Mouse (Mus musculus): ENCODE data around the gene Tmem106b. TPM values are rescaled to one million over a fixed set of nuclear protein-coding genes. Genes with fewer than 3 reads are reported as not detected.

Tmem106b gene
- polyA plus RNA-seq, 1 experiment from 2014 or later, result 31.9 TPM

- 85% methylated on average over 2 of the region's 2 CpGs for WGBS
- H3K4me1 ChIP-seq (replicated peaks; ENCODE audit: control insufficient read depth, insufficient read depth, low read length), result no peaks in the 10 kb centered on the region
- no peak for TF ChIP-seq CTCF (IDR thresholded peaks at IDR 0.05; ENCODE audit: low read depth)
- H3K27me3 ChIP-seq (replicated peaks; ENCODE audit: control insufficient read depth, insufficient read depth, low read length), result no peaks in the 10 kb centered on the region
- no peak for ATAC-seq
- no peaks in the 10 kb centered on the region for H3K9me3 ChIP-seq (ENCODE audit: control insufficient read depth)
- no peak overlapping the region for H3K4me3 ChIP-seq (ENCODE audit: low read depth, low read length)
- peaks cover 35% of the 10 kb centered on the region for H3K36me3 ChIP-seq (ENCODE audit: control insufficient read depth, insufficient read depth)
- H3K9ac ChIP-seq (ENCODE audit: low read depth, low read length), result no peak overlapping the region
- H3K4me2 ChIP-seq (replicated peaks; ENCODE audit: low read depth), result no peak overlapping the region
- no peak overlapping the region for H3K27ac ChIP-seq (ENCODE audit: low read depth, low read length)
These were observed 4.3 kb downstream of the Tmem106b start for GRCm38 (mm10) chr6:13073876-13074275.

- Histone ChIP-seq H3K36me3 (ENCODE audit: control insufficient read depth, insufficient read depth) (peaks cover 67% of the 10 kb centered on the region), H3K4me1 (replicated peaks; ENCODE audit: control insufficient read depth, insufficient read depth, low read length) (no peaks in the 10 kb centered on the region), H3K4me3 (ENCODE audit: low read depth, low read length) (no peak overlapping the region), H3K27me3 (replicated peaks; ENCODE audit: control insufficient read depth, insufficient read depth, low read length) (no peaks in the 10 kb centered on the region), H3K9me3 (ENCODE audit: control insufficient read depth) (no peaks in the 10 kb centered on the region), H3K4me2 (replicated peaks; ENCODE audit: low read depth) (no peak overlapping the region), H3K9ac (ENCODE audit: low read depth, low read length) (no peak overlapping the region), H3K27ac (ENCODE audit: low read depth, low read length) (no peak overlapping the region)
- no peak for TF ChIP-seq CTCF (IDR thresholded peaks at IDR 0.05; ENCODE audit: low read depth)
- ATAC-seq, result no peak
- WGBS, result 90% methylated on average over 9 of the region's 9 CpGs
These were observed 13.3 kb downstream of the Tmem106b start for GRCm38 (mm10) chr6:13082881-13083280.

GRCm38 (mm10) chr6:13096656-13097435 lies 27.3 kb downstream of the Tmem106b start:
- Histone ChIP-seq H3K4me2 (replicated peaks; ENCODE audit: low read depth) (no peak overlapping the region), H3K27ac (ENCODE audit: low read depth, low read length) (no peak overlapping the region), H3K27me3 (replicated peaks; ENCODE audit: control insufficient read depth, insufficient read depth, low read length) (no peaks in the 10 kb centered on the region), H3K9ac (ENCODE audit: low read depth, low read length) (no peak overlapping the region), H3K4me3 (ENCODE audit: low read depth, low read length) (no peak overlapping the region), H3K4me1 (replicated peaks; ENCODE audit: control insufficient read depth, insufficient read depth, low read length) (no peaks in the 10 kb centered on the region), H3K36me3 (ENCODE audit: control insufficient read depth, insufficient read depth) (no peaks in the 10 kb centered on the region), H3K9me3 (ENCODE audit: control insufficient read depth) (no peaks in the 10 kb centered on the region)
- no peak for ATAC-seq
- TF ChIP-seq CTCF (IDR thresholded peaks at IDR 0.05; ENCODE audit: low read depth), result no peak
- WGBS, result 82% methylated on average over 2 of the region's 2 CpGs

GRCm38 (mm10) chr6:13100137-13100536 lies 30.6 kb downstream of the Tmem106b start:
- WGBS, result 88% methylated on average over 2 of the region's 2 CpGs
- ATAC-seq, result no peak
- no peaks in the 10 kb centered on the region for H3K27me3 ChIP-seq (replicated peaks; ENCODE audit: control insufficient read depth, insufficient read depth, low read length)
- H3K4me1 ChIP-seq (replicated peaks; ENCODE audit: control insufficient read depth, insufficient read depth, low read length), result no peaks in the 10 kb centered on the region
- no peaks in the 10 kb centered on the region for H3K36me3 ChIP-seq (ENCODE audit: control insufficient read depth, insufficient read depth)
- H3K9ac ChIP-seq (ENCODE audit: low read depth, low read length), result no peak overlapping the region
- H3K9me3 ChIP-seq (ENCODE audit: control insufficient read depth), result no peaks in the 10 kb centered on the region
- H3K4me3 ChIP-seq (ENCODE audit: low read depth, low read length), result no peak overlapping the region
- H3K27ac ChIP-seq (ENCODE audit: low read depth, low read length), result no peak overlapping the region
- TF ChIP-seq CTCF (IDR thresholded peaks at IDR 0.05; ENCODE audit: low read depth), result no peak
- no peak overlapping the region for H3K4me2 ChIP-seq (replicated peaks; ENCODE audit: low read depth)

GRCm38 (mm10) chr6:13108662-13109061 lies 39.1 kb downstream of the Tmem106b start:
- Histone ChIP-seq H3K4me2 (replicated peaks; ENCODE audit: low read depth) (no peak overlapping the region), H3K27me3 (replicated peaks; ENCODE audit: control insufficient read depth, insufficient read depth, low read length) (no peaks in the 10 kb centered on the region), H3K9ac (ENCODE audit: low read depth, low read length) (no peak overlapping the region), H3K4me1 (replicated peaks; ENCODE audit: control insufficient read depth, insufficient read depth, low read length) (no peaks in the 10 kb centered on the region), H3K27ac (ENCODE audit: low read depth, low read length) (no peak overlapping the region), H3K36me3 (ENCODE audit: control insufficient read depth, insufficient read depth) (no peaks in the 10 kb centered on the region), H3K9me3 (ENCODE audit: control insufficient read depth) (no peaks in the 10 kb centered on the region), H3K4me3 (ENCODE audit: low read depth, low read length) (no peak overlapping the region)
- ATAC-seq, result no peak
- 49% methylated on average over 1 of the region's 1 CpGs for WGBS
- no peak for TF ChIP-seq CTCF (IDR thresholded peaks at IDR 0.05; ENCODE audit: low read depth)

GRCm38 (mm10) chr6:13137255-13137654 lies 67.7 kb downstream of the Tmem106b start:
- Histone ChIP-seq H3K9me3 (ENCODE audit: control insufficient read depth) (no peaks in the 10 kb centered on the region), H3K9ac (ENCODE audit: low read depth, low read length) (no peak overlapping the region), H3K4me2 (replicated peaks; ENCODE audit: low read depth) (no peak overlapping the region), H3K36me3 (ENCODE audit: control insufficient read depth, insufficient read depth) (no peaks in the 10 kb centered on the region), H3K4me3 (ENCODE audit: low read depth, low read length) (no peak overlapping the region), H3K4me1 (replicated peaks; ENCODE audit: control insufficient read depth, insufficient read depth, low read length) (no peaks in the 10 kb centered on the region), H3K27me3 (replicated peaks; ENCODE audit: control insufficient read depth, insufficient read depth, low read length) (no peaks in the 10 kb centered on the region), H3K27ac (ENCODE audit: low read depth, low read length) (no peak overlapping the region)
- ATAC-seq, result no peak
- WGBS, result 88% methylated on average over 1 of the region's 1 CpGs
- TF ChIP-seq CTCF (IDR thresholded peaks at IDR 0.05; ENCODE audit: low read depth), result no peak

Other genes starting within 250 kb of the Tmem106b start
- gene Vwde, start 155.2 kb downstream of the Tmem106b start, polyA plus RNA-seq (2015; fragmentation: Nextera tagmentation; extraction: Ambion mirVana), result not detected in 2 replicates

Measured in intestine, postnatal 0 days (tissue).